Comparison of ENCODE assay signal across 28 mouse cellular contexts in genomic region chr11:56518486-56518885, GRCm38 (mm10).
DNase-seq lines count a peak whose midpoint lies in the region; ATAC-seq and TF ChIP-seq lines count a peak whose summit lies in the region.
"Had no signal": no experiment of that assay in that cellular context is flagged by ENCODE, and none has a peak within 500 bp of the region (broad histone marks: within the 10 kb centered on the region; RNA-seq: fewer than 3 reads in every experiment).

No protein-coding gene starts in this region.

- H3K27me3 ChIP-seq in intestine, postnatal 0 days (replicated peaks; ENCODE audit: control insufficient read depth, insufficient read depth, low read length) = no peaks in the 10 kb centered on the region
- H3K27me3 ChIP-seq: embryonic facial prominence, embryonic 12.5 days; heart, embryonic 13.5 days; hindbrain, embryonic 13.5 days; intestine, embryonic 15.5 days; Patski had no signal

- H3K9me3 ChIP-seq in intestine, postnatal 0 days (ENCODE audit: control insufficient read depth) = no peaks in the 10 kb centered on the region
- H3K9me3 ChIP-seq: embryonic facial prominence, embryonic 12.5 days; heart, embryonic 10.5 days; heart, embryonic 13.5 days; hindbrain, embryonic 10.5 days; hindbrain, embryonic 13.5 days; intestine, embryonic 15.5 days had no signal

- H3K27ac ChIP-seq in intestine, postnatal 0 days (ENCODE audit: low read depth, low read length) = no peak overlapping the region
- H3K27ac ChIP-seq: embryonic facial prominence, embryonic 12.5 days; heart, adult 2 months; heart, embryonic 10.5 days; heart, embryonic 13.5 days; hindbrain, embryonic 10.5 days; hindbrain, embryonic 13.5 days; intestine, embryonic 15.5 days had no signal

- no peak for TF ChIP-seq CTCF in intestine, postnatal 0 days (IDR thresholded peaks at IDR 0.05; ENCODE audit: low read depth)

- ATAC-seq in frontal cortex, adult (ENCODE audit: low TSS enrichment) = peak; percentile 82
- ATAC-seq in intestine, postnatal 0 days = no peak
- ATAC-seq: CD4-positive, CD25-positive, alpha-beta regulatory T cell, adult 4 months; forebrain, embryonic 14.5 days; forebrain, postnatal 0 days; hindbrain, embryonic 16.5 days; intestine, embryonic 15.5 days; Patski had no signal

- WGBS in intestine, postnatal 0 days = 68% methylated on average over 2 of the region's 2 CpGs

- H3K36me3 ChIP-seq in intestine, postnatal 0 days (ENCODE audit: control insufficient read depth, insufficient read depth) = no peaks in the 10 kb centered on the region
- H3K36me3 ChIP-seq: embryonic facial prominence, embryonic 12.5 days; heart, embryonic 10.5 days; heart, embryonic 13.5 days; hindbrain, embryonic 10.5 days; hindbrain, embryonic 13.5 days; intestine, embryonic 15.5 days had no signal

- no peak overlapping the region for H3K9ac ChIP-seq in intestine, postnatal 0 days (ENCODE audit: low read depth, low read length)
- H3K9ac ChIP-seq: embryonic facial prominence, embryonic 12.5 days; forebrain, postnatal 0 days; heart, embryonic 13.5 days; hindbrain, embryonic 13.5 days; intestine, embryonic 15.5 days had no signal

- H3K4me3 ChIP-seq in intestine, postnatal 0 days (ENCODE audit: low read depth, low read length) = no peak overlapping the region
- H3K4me3 ChIP-seq: embryonic facial prominence, embryonic 12.5 days; heart, adult 2 months; heart, embryonic 10.5 days; heart, embryonic 13.5 days; hindbrain, embryonic 10.5 days; hindbrain, embryonic 13.5 days; intestine, embryonic 15.5 days had no signal

- DNase-seq in frontal cortex, postnatal 25 days (ENCODE audit: low spot score in 2 of 2) = no peak
- peak; percentile 45 for DNase-seq in brain, adult 2 months (ENCODE audit: low read depth, low spot score)
- DNase-seq in retina, embryonic 14.5 days (ENCODE audit: low spot score) = peak; percentile 35
- DNase-seq in kidney, adult 11 months = no peak
- no peak for DNase-seq in cerebellum, adult 11 months
- DNase-seq: adrenal gland, adult 2 months; adrenal gland, postnatal 14 days; cerebellum, adult 18-20 months; cerebellum, adult 9-10 months; cerebellum, postnatal 14 days; forebrain, postnatal 0 days; gastrocnemius, postnatal 10 days; gastrocnemius, postnatal 36 days; heart, adult 2 months; heart, postnatal 14 days; kidney, adult 2 months had no signal

- H3K4me2 ChIP-seq in intestine, postnatal 0 days (replicated peaks; ENCODE audit: low read depth) = no peak overlapping the region
- H3K4me2 ChIP-seq: embryonic facial prominence, embryonic 12.5 days; heart, embryonic 13.5 days; hindbrain, embryonic 13.5 days; intestine, embryonic 15.5 days had no signal

- no peaks in the 10 kb centered on the region for H3K4me1 ChIP-seq in intestine, postnatal 0 days (replicated peaks; ENCODE audit: control insufficient read depth, insufficient read depth, low read length)
- H3K4me1 ChIP-seq: embryonic facial prominence, embryonic 12.5 days; heart, embryonic 10.5 days; heart, embryonic 13.5 days; hindbrain, embryonic 13.5 days; intestine, embryonic 15.5 days had no signal

Comparison
In these comparisons a context has a peak if more than half of its experiments do, and no peak if none do; other contexts are left out.
1. DNase-seq: peak in brain, adult 2 months (single experiment) and retina, embryonic 14.5 days (single experiment); none in frontal cortex, postnatal 25 days (0 of 2), kidney, adult 11 months (single experiment) and cerebellum, adult 11 months (single experiment).